Mouse (Mus musculus): ENCODE measurements around the gene Itgb5.

- TF ChIP-seq MAFK (IDR thresholded peaks at IDR 0.05; ENCODE audit: insufficient replicate concordance, low read length) = no peak
- TF ChIP-seq CTCF (conservative IDR thresholded peaks at IDR 0.05 in 1 of 2, IDR thresholded peaks at IDR 0.05 in 1 of 2; ENCODE audit: low read depth in 2 of 2, low read length in 2 of 2) = no peak
- TF ChIP-seq ZKSCAN1 (IDR thresholded peaks at IDR 0.05; ENCODE audit: borderline replicate concordance, low read depth, low read length) = no peak
- TF ChIP-seq USF1 (IDR thresholded peaks at IDR 0.05; ENCODE audit: low read depth, low read length) = no peak
- no peak for TF ChIP-seq CHD2 (IDR thresholded peaks at IDR 0.05; ENCODE audit: low read length)
These were observed 110.2 kb downstream of the Itgb5 start for GRCm38 (mm10) chr16:33939636-33940035.

All from CH12.LX (cell line).